ENCODE assay signal across 8 mouse cellular contexts in genomic region chr15:99126081-99126815, GRCm38 (mm10). TPM values are rescaled to one million over a fixed set of nuclear protein-coding genes. Genes with fewer than 3 reads are reported as not detected.
A peak's percentile ranks its signal among the peaks of the same experiment; 100 is the strongest.
DNase-seq lines count a peak whose midpoint lies in the region; ATAC-seq and TF ChIP-seq lines count a peak whose summit lies in the region.

No protein-coding gene starts in this region.

- intact Hi-C loops in heart, postnatal 36 days (cut with DNase I): no loop called here

- no peaks in the 10 kb centered on the region for H3K36me3 ChIP-seq in ES-Bruce4 (ENCODE audit: control insufficient read depth, insufficient read depth, low read length, poor library complexity, severe bottlenecking)
- H3K36me3 ChIP-seq in forebrain, postnatal 0 days (ENCODE audit: insufficient read depth): no peaks in the 10 kb centered on the region

- H3K4me2 ChIP-seq in forebrain, postnatal 0 days (ENCODE audit: low read depth): peak overlapping the region; percentile 90

- H3K9ac ChIP-seq in ES-Bruce4 (ENCODE audit: low read depth, poor library complexity, severe bottlenecking): peak overlapping the region; percentile 99
- H3K9ac ChIP-seq in forebrain, postnatal 0 days: peak overlapping the region; percentile 87

- H3K27ac ChIP-seq in ES-Bruce4 (ENCODE audit: insufficient read depth, low read length): peak overlapping the region; percentile 87
- peak overlapping the region; percentile 92 for H3K27ac ChIP-seq in forebrain, postnatal 0 days (ENCODE audit: low read depth, low read length)

- peaks cover 7% of the 10 kb centered on the region for H3K4me1 ChIP-seq in ES-Bruce4 (ENCODE audit: control insufficient read depth, insufficient read depth, low read length)
- peaks cover 11% of the 10 kb centered on the region for H3K4me1 ChIP-seq in forebrain, postnatal 0 days (ENCODE audit: insufficient read depth)
- H3K4me1 ChIP-seq in lung, adult 2 months (ENCODE audit: control insufficient read depth, insufficient read depth, low read length): peaks cover 3% of the 10 kb centered on the region; the same call in 1 of the 2 replicates

- peak; percentile 91 for ATAC-seq in forebrain, postnatal 0 days

- no peaks in the 10 kb centered on the region for H3K27me3 ChIP-seq in ES-Bruce4 (ENCODE audit: control insufficient read depth, insufficient read depth, low read length, poor library complexity, severe bottlenecking)
- no peaks in the 10 kb centered on the region for H3K27me3 ChIP-seq in forebrain, postnatal 0 days (ENCODE audit: insufficient read depth, low read length)

- peak; percentile 85 for DNase-seq in cerebellum, adult 11-12 months
- peak; percentile 93 for DNase-seq in forebrain, postnatal 0 days
- DNase-seq in heart, postnatal 36 days: peak; percentile 89 to 94
- peak; percentile 72 to 79 for DNase-seq in layer of hippocampus, adult 8-10 months (ENCODE audit: low spot score in 2 of 2)
- DNase-seq in lung, adult 2 months: peak; percentile 81
- peak; percentile 90 for DNase-seq in ovary, postnatal 10 days (ENCODE audit: low spot score)
- DNase-seq in thymus, postnatal 25 days: peak; percentile 60

- no peak for TF ChIP-seq POLR2A in ES-Bruce4 (IDR thresholded peaks at IDR 0.05; ENCODE audit: insufficient read depth, low read length)
- TF ChIP-seq POLR2A in lung, adult 2 months (IDR thresholded peaks at IDR 0.05; ENCODE audit: borderline replicate concordance, extremely low read depth, low read depth, low read length): peak; percentile 21; the same call in 1 of the 2 replicates

- TF ChIP-seq EP300 in ES-Bruce4 (IDR thresholded peaks at IDR 0.05; ENCODE audit: insufficient read depth, low read depth, low read length): no peak

- no peak for TF ChIP-seq CTCF in ES-Bruce4 (IDR thresholded peaks at IDR 0.05; ENCODE audit: low read depth, low read length)
- no peak for TF ChIP-seq CTCF in forebrain, postnatal 0 days (IDR thresholded peaks at IDR 0.05; ENCODE audit: low read depth)
- no peak for TF ChIP-seq CTCF in lung, adult 2 months (IDR thresholded peaks at IDR 0.05; ENCODE audit: insufficient read depth, low read length)

- under 1% methylated on average over 88 of the region's 115 CpGs for WGBS in forebrain, postnatal 0 days
- under 1% methylated on average over 110 of the region's 115 CpGs for WGBS in lung, adult 2 months

- H3K4me3 ChIP-seq in ES-Bruce4 (ENCODE audit: low read depth, low read length): peak overlapping the region; percentile 97
- peak overlapping the region; percentile 88 for H3K4me3 ChIP-seq in forebrain, postnatal 0 days (ENCODE audit: low read depth, low read length)
- peak overlapping the region; percentile 85 for H3K4me3 ChIP-seq in lung, adult 2 months (replicated peaks; ENCODE audit: extremely low read depth, low read depth, low read length)

- H3K9me3 ChIP-seq in ES-Bruce4 (replicated peaks; ENCODE audit: control insufficient read depth, insufficient read depth, low read length, poor library complexity, severe bottlenecking): no peaks in the 10 kb centered on the region
- H3K9me3 ChIP-seq in forebrain, postnatal 0 days (ENCODE audit: low read length): no peaks in the 10 kb centered on the region

RNA-seq across cellular contexts. Expression of gene Spats2, which starts 0.5 kb away (rescaled TPM):
- 60.7 and 65.1 TPM in 2 replicates for polyA plus RNA-seq in ES-Bruce4 (2011; ENCODE audit: insufficient read depth, insufficient read length, low read depth, missing spikeins)
- 28.9 and 29.6 TPM in 2 replicates for total RNA-seq in forebrain, postnatal 0 days (2014; rRNA removed)
- polyA plus RNA-seq in forebrain, postnatal 0 days (2015; fragmentation: Nextera tagmentation; extraction: Ambion mirVana): 21.8 and 24.4 TPM in 2 replicates
- 1 to 10 TPM; 6.6 to 7.9 TPM for total RNA-seq in heart, postnatal 36 days (2021)
- total RNA-seq in layer of hippocampus, adult 8-10 months (2022): 10 to 100 TPM; 29.6 to 31.8 (median 30.0) TPM
- 7.1 and 10.6 TPM in 2 replicates for polyA plus RNA-seq in lung, adult 2 months (2012; rRNA removed)

RNA-seq across cellular contexts. Expression of gene Dnajc22, which starts 33.3 kb away (rescaled TPM):
- 5.0 and 5.4 TPM in 2 replicates for polyA plus RNA-seq in ES-Bruce4 (2011; ENCODE audit: insufficient read depth, insufficient read length, low read depth, missing spikeins)
- total RNA-seq in forebrain, postnatal 0 days (2014; rRNA removed): 0.38 and 0.71 TPM in 2 replicates
- polyA plus RNA-seq in forebrain, postnatal 0 days (2015; fragmentation: Nextera tagmentation; extraction: Ambion mirVana): 0.15 and 0.51 TPM in 2 replicates
- total RNA-seq in heart, postnatal 36 days (2021): under 1 TPM; 0.22 to 0.36 TPM
- under 1 TPM in 3 of 4 experiments, not detected in 1; 0.31 to 0.39 (median 0.34) TPM for total RNA-seq in layer of hippocampus, adult 8-10 months (2022)
- polyA plus RNA-seq in lung, adult 2 months (2012; rRNA removed): 0.23 and 0.53 TPM in 2 replicates

RNA-seq across cellular contexts. Expression of gene C1ql4, which starts 38.6 kb away (rescaled TPM):
- 0.96 TPM in 1 of 2 replicates, not detected in the other for polyA plus RNA-seq in ES-Bruce4 (2011; ENCODE audit: insufficient read depth, insufficient read length, low read depth, missing spikeins)
- 0.23 and 0.48 TPM in 2 replicates for total RNA-seq in forebrain, postnatal 0 days (2014; rRNA removed)
- polyA plus RNA-seq in forebrain, postnatal 0 days (2015; fragmentation: Nextera tagmentation; extraction: Ambion mirVana): 0.40 TPM in 1 of 2 replicates, not detected in the other
- total RNA-seq in heart, postnatal 36 days (2021): not detected
- under 1 TPM in 1 of 4 experiments, not detected in 3; 0.21 TPM for total RNA-seq in layer of hippocampus, adult 8-10 months (2022)
- not detected in 2 replicates for polyA plus RNA-seq in lung, adult 2 months (2012; rRNA removed)

RNA-seq across cellular contexts. Expression of gene Troap, which starts 51.9 kb away (rescaled TPM):
- polyA plus RNA-seq in ES-Bruce4 (2011; ENCODE audit: insufficient read depth, insufficient read length, low read depth, missing spikeins): 43.3 and 46.5 TPM in 2 replicates
- total RNA-seq in forebrain, postnatal 0 days (2014; rRNA removed): 1.5 and 3.9 TPM in 2 replicates
- polyA plus RNA-seq in forebrain, postnatal 0 days (2015; fragmentation: Nextera tagmentation; extraction: Ambion mirVana): 2.7 and 3.1 TPM in 2 replicates
- under 1 TPM; 0.33 to 0.49 TPM for total RNA-seq in heart, postnatal 36 days (2021)
- under 1 TPM; 0.33 to 0.66 (median 0.46) TPM for total RNA-seq in layer of hippocampus, adult 8-10 months (2022)
- polyA plus RNA-seq in lung, adult 2 months (2012; rRNA removed): 0.84 and 1.3 TPM in 2 replicates

Comparison
In these comparisons a context has a peak if more than half of its experiments do, and no peak if none do; other contexts are left out.
1. Peak in every context shown above with its lines: DNase-seq, ATAC-seq, H3K4me3 ChIP-seq and H3K27ac ChIP-seq.